Mouse (Mus musculus) adrenal gland, postnatal 25 days (tissue): Measurements from ENCODE around the gene Skor1. TPM values are rescaled to one million over a fixed set of nuclear protein-coding genes. Genes with fewer than 3 reads are reported as not detected.

Source experiments
- DNase-seq: peaks from one replicate; pipeline ENCODE4 v3.0.0; 2021; ENCODE audit warnings: mixed read lengths
- total RNA-seq: library from RNA; stranded (reverse); gene quantifications from 2 replicates; pipeline ENCODE4 v1.2.3, GENCODE M21; 2021

Gene Skor1
- total RNA-seq, 1 experiment from 2014 or later = 0.12 TPM

DNA sequence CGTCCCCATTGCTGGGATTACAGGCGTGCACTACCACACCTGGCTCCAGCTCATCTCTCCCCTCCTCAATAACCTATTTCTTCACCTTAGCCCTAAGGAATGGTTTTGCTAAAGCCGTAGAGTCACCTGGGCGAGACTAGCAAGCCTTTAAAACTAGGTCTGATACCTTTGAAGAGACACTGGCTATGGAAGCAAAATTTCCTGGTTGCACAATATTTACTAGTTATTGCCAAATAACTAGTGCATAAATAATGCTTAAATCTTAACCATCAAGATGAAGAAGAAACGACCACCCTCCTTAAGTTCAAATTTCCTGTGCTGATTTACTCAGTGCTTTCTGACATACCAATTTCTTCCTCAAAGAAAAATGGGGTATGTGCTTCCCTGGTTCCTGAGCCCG, 15.1 kb downstream of the Skor1 start:
- DNase-seq = no peak

- DNase-seq = peak; percentile 94
Observed at GRCm38 (mm10) chr9:63132673-63133601, 15.8 kb downstream of the Skor1 start.

DNA sequence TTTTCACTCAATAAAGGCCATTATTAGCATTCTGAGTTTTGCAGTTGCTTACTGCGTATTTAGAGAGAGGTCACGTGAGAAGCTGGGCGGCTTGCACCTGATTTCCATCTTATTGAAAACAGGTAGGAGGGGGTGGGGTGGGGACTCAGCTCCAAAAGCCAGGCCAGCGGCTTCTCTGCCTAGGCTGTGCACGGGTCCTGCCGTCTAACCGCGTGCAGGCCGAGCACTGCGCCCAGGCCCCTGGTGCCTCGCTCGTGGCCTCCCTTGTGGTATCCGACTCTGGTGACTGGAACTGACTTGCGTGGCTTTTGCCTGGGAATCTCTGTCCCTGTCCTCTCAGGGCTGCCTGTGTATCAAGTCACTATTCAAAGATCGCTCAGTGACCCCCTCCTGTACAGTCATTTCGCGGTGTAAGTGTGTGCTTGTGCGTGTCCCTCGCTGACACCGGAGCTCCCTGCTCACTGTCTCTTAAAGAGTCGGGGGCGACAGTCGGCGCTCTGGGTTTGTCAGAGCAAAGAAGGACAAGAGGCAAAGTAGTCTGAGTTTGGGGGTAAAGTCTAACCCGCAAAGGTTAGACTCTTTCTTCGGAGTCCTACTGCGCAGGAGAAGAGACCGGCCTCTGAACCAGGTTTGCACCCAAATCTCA, 16.7 kb downstream of the Skor1 start:
- peak; percentile 51 for DNase-seq

DNA sequence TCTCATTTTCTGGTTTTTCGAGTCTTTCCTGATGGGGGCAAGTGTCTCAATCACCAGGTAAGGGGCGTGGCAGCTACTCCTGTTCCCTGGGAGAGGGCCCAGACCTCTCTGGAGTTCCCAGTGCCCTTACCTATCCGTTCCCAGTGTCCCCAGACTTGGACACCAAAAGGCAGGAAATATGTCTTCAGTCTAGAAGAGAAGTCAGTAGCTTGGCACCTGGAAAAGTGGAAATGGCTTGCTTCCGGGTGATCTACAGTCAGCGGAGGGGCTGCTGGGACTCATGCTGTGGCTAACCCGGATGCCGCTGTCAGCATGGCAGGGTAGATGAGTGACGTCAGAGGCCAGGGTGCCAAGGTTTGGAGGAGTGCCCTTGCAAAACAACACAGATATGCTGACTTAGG, 19.1 kb downstream of the Skor1 start:
- no peak for DNase-seq

DNA sequence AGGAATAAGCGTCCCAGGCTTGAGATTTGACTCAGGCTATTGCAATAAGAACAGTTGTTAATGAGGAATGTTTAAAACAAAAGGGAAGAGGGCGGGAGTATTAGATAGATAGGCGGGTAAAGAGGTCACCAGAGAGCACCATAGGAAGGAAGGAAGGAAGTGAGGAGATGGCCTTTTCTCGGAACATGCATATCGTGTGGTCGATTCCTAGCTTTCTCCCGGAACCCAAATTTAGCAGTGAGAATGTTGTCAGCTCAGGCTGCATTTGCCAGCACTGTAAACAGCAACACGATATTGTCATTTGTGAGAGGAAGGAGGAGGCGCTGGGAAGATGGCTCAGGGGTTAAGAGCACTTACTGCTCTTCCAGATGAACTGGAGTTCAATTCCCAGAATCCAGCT, 24.2 kb downstream of the Skor1 start:
- no peak for DNase-seq

GRCm38 (mm10) chr9:63123451-63124438, 25.0 kb downstream of the Skor1 start:
- peak; percentile 92 for DNase-seq

- DNase-seq = no peak
Observed at GRCm38 (mm10) chr9:63122161-63122833, 26.5 kb downstream of the Skor1 start.

DNA sequence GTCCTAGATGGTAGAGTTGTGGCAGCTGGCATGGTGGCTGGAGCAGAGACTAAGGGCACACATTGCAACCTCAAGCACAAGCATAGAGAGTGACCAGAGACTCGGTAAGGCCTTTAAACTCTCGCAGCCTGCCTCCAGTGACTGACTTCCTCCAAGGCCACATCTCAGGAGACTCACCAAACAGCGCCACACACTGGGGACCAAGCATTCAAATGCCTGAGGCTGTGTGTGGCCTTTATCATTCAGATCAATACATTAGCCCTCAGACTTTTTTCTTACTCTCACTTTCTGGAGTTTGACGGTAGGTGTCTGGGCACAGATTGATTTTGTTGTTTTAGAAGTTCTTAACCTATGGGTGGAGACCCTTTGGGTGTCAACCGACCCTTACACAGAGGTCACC, 30.4 kb downstream of the Skor1 start:
- DNase-seq = no peak

GRCm38 (mm10) chr9:63112514-63112913, 36.2 kb downstream of the Skor1 start:
- DNase-seq = no peak

DNA sequence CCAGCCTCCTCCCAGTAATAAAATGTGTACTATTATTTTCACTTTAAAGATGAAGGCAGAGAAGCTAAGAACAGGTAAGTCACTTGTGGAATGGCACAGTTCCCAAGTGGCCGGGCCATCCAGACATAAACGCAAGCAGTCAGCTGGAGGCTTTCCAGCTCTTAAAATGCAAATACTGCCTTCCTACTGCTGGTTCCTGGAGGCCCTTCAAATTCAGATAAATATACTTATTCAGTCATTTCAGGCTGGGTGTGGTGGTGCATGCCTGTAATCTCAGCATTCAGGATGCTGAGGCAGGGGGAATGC, 39.0 kb downstream of the Skor1 start:
- DNase-seq = no peak

DNA sequence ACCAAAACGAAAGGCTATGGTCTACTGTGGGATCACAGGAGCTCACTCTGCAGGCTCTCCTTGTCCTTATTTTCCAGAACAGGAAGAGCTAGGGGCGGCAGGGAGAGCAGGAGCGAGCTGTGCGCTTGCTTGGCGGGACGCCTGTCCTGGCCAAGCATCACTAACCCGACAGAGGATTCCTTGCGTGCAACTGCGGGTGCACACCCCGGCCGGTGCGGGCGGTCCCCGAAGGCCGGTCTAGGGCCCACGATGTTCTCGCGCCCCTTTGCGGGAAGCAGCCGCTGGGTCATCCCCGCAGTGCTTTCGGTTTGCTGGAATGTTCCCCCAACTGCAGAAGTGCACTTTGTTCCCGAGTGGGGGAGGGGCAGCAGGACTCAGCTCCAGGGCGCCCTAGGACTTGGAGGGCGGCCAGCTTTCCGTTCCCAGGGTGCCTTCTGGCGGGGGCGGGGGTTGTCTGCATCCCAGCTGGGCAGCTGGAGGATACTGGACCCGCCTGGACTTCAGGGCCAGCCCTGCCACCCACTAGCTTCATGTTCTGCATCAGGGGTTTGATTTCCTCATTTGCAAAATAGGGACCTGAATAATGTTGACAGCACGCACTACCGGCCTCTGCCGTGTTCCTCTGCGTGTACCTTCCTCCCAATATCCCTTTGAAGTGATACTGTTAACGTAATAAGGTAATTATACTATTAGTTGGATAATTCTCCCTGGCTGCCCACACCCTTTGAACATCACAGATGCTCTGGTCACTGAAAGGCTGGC, 39.6 kb downstream of the Skor1 start:
- DNase-seq = peak; percentile 91

DNA sequence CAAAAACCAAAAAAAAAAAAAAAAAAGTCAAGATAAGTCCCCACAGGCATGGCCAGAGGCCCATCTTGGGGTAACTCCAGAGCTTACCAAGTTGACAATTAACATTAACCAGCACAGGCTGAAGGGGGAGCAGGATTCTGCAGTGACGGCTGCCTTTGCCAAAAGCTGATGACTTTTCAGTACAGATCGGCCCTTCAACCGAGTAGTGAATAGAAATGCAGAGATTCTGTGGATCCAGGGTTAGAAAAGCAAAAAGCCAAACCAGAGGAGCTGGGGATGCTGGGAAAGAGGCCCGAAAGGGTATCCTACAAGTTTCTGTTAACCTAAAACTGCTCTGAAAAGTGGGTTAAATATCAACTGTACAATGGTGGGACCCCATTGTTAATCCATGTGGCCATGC, 40.2 kb downstream of the Skor1 start:
- no peak for DNase-seq

DNA sequence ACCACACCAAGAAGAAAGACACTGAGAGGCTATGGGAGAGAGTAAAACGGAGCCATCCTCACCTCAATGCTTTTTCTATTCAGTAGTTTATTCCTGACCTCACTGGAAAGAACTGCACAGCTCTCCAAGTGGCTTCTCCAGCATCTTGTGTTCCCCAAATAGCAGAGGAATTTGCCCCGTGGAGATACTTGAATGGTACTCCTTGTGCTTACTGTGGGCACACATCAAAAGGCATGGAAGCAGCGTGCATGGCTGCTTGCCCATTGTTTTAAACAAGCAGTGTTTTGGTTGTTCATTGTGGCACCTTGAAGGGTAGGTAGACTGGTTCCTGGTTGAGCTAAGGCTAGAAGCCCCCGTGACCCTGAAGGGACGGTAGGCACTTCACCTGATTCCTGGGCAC, 48.1 kb downstream of the Skor1 start:
- no peak for DNase-seq

- no peak for DNase-seq
Observed at GRCm38 (mm10) chr9:63099876-63100275, 48.9 kb downstream of the Skor1 start.

DNA sequence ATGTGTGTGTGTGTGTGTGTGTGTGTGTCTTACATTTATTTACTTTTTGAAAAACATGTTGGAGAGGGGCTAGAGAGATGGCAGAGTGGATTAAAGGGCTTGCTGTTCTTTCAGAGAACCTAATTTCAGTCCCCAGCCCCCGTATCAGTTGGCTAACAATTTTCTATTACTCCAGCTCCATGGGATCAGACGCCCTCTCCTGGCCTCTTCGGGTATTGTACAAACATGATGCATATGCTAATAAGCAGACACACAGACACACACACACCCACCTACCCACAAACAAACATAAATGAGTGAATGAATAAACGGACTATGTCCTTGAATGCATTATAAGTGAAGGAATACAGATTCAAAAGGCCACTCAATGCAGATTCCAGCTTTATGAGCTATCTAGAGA, 49.4 kb downstream of the Skor1 start:
- DNase-seq = no peak

- no peak for DNase-seq
Observed at GRCm38 (mm10) chr9:63098887-63099286, 49.9 kb downstream of the Skor1 start.

DNA sequence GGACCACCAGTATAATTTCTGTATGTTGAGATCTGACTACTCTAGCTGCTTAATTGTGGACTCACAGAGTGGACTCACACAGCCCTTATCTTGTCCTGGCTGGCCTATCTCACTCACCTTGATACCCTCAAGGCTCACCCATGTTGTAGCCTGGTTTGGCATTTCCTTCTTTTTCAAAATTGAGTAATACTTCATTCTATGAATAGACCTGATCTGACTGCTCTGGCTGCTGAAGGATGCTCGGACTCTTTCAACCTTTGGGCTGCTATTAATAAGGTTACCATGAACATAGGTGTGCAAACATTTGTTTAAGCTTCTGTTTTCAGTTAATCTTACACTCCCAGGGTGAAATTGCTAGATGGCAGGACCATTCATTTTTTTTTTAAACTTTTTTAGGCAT, 51.6 kb downstream of the Skor1 start:
- DNase-seq = no peak

- DNase-seq = no peak
Observed at GRCm38 (mm10) chr9:63094030-63094429, 54.7 kb downstream of the Skor1 start.

- no peak for DNase-seq
Observed at GRCm38 (mm10) chr9:63092567-63092966, 56.2 kb downstream of the Skor1 start.

DNA sequence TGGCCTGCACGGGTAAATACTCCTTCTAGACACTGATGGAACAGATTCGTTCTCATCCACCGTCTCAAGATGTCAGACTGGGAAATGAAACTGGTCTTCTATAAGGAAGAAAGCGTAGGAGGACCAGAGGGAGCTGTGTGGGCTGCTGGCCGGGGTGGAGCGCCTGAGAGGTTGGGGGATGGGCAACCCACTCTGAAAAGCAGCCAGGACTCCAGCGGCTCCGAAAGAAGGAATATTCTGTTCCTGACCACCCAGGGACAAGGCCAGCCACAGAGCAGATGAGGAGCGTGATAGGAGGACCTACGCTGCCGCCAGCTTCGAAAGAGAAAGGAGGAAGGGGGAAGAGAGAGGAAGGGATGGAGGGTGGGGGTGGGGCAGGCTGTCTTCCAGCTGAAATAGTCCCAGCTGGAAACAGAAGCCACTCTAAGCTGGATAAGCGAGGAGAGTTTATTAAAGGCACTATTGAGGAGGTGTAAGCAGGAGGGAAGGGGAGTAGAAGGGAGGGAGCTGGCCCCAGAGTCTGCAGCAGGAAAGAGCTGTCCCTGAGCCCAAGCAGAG, 56.7 kb downstream of the Skor1 start:
- peak; percentile 47 for DNase-seq
